Mouse (Mus musculus): ENCODE measurements around the gene Gata1. TPM values are rescaled to one million over a fixed set of nuclear protein-coding genes. Genes with fewer than 3 reads are reported as not detected.
"Not testable (repeated sequence)": the region's sequence is repeated elsewhere in the genome, so short reads cannot be mapped to it uniquely, and the experiment has no call there.

Gata1 gene
- polyA plus RNA-seq, 1 experiment from 2014 or later: 0.29 TPM

GRCm38 (mm10) chrX:7947900-7948492, 29.9 kb downstream of the Gata1 start:
- Histone ChIP-seq H3K27ac (peak overlapping the region; percentile 70), H3K9ac (peak overlapping the region; percentile 60; the same call in 1 of the 2 replicates), H3K9me3 (no peaks in the 10 kb centered on the region), H3K4me2 (peak overlapping the region; percentile 46), H3K4me1 (replicated peaks) (peaks cover 10% of the 10 kb centered on the region), H3K36me3 (peaks cover 13% of the 10 kb centered on the region), H3K27me3 (no peaks in the 10 kb centered on the region), H3K4me3 (peak overlapping the region; percentile 46)
- whole genome bisulfite sequencing: 15% methylated on average over 38 of the region's 38 CpGs
- no peak; the same call in none of the 2 replicates for ATAC-seq (ENCODE audit: low FRiP score)

DNA sequence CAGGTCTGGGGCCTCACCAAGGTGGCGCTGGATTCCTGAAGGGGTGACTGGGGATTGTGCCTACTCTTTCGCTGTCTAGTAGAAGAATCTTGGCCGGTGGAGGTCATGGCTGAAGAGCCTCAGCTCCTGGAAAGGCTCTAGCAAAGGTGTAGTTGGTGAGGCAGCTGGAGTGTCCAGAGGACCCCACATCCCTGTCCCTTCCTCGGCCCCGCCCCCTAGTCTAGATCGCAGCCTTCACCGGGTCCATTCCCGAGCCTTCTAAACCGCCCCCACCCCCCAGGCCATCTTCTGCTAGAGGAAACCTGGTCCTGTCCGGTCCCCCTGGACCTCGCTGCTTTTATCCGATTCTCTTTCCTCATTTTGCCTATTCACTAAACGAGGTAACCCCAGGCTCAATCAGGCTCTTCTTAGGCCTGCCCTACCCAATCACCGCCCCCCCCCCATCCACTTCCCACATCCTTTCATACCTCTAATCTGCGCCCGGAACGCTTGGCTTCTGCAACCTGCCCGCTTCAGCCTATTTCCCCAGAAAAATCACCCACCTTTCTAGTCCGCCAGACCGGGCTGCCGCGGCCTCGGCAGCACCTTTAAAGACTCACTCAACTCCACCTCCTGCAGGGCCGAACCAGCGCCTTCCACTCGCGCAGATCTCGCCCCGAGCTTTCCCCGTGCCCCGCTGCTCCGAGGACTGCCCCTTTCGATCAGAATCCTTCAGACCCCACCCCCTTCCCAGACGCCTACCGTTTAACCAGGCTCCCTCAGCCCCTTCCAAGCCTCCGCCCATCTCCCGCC, 30.6 kb downstream of the Gata1 start, which contains the start of gene Hdac6:
Gene Hdac6, minus strand, starts transcription at position 782 of the 792 bp plus-strand sequence.
- no peaks in the 10 kb centered on the region for H3K27me3 ChIP-seq
- peak; percentile 98 for ATAC-seq (ENCODE audit: low FRiP score)
- H3K36me3 ChIP-seq: peaks cover 13% of the 10 kb centered on the region
- H3K4me1 ChIP-seq (replicated peaks): peaks cover 10% of the 10 kb centered on the region
- H3K27ac ChIP-seq: peak within 1 kb of the TSS; percentile 70
- no peaks in the 10 kb centered on the region for H3K9me3 ChIP-seq
- H3K4me3 ChIP-seq: peak within 1 kb of the TSS; percentile 46
- peak within 1 kb of the TSS; percentile 57 for H3K4me2 ChIP-seq
- peak within 1 kb of the TSS; percentile 68 for H3K9ac ChIP-seq
- 17% methylated on average over 36 of the region's 37 CpGs for WGBS

DNA sequence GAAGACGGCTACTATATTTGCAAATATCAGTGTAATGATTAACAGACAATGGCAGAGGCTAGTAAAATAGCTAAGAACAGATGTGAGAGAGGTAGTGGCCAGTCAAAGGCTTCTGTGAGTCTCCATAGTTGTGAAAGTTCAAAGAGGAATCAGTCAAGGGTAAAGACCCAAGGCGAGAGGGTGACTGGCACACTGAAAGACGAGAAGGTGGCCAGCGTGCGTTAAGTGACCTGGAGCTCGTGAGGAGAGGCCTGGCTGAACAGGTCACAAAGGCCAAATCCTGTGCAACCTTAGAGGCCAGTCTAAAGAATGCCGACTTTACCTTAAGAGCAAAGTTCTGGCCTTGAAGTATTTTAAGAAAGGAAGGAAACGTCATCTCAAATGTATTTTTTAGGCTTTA, 32.3 kb downstream of the Gata1 start:
- WGBS: 77% methylated on average over 8 of the region's 8 CpGs
- ATAC-seq (ENCODE audit: low FRiP score): no peak
- H3K27me3 ChIP-seq: no peaks in the 10 kb centered on the region
- no peak overlapping the region for H3K4me3 ChIP-seq
- no peaks in the 10 kb centered on the region for H3K9me3 ChIP-seq
- H3K27ac ChIP-seq: no peak overlapping the region
- no peak overlapping the region for H3K9ac ChIP-seq
- H3K4me1 ChIP-seq (replicated peaks): peaks cover 10% of the 10 kb centered on the region
- peaks cover 25% of the 10 kb centered on the region for H3K36me3 ChIP-seq
- H3K4me2 ChIP-seq: no peak overlapping the region

DNA sequence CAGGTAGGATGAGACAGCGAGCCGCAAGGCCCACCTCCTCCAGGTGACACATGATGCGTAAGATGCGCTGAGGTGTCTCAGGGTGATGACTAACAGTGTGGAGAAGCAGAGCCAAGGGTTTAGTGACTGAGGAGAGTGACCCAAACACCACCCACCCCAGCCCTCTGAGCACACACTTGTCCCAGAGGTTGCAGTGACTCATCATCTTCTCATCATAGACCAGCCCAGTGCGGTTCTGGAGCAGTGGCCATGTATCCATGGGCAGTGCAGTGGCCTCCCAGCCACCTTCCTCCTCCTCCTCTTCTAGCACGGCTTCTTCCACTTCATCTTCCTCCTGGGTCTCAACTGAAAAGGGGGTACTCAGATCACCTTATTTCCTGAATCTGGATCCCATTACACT, 40.2 kb downstream of the Gata1 start:
- ATAC-seq (ENCODE audit: low FRiP score): no peak
- no peaks in the 10 kb centered on the region for H3K4me1 ChIP-seq (replicated peaks)
- H3K27me3 ChIP-seq: no peaks in the 10 kb centered on the region
- no peak overlapping the region for H3K4me2 ChIP-seq
- 97% methylated on average over 6 of the region's 6 CpGs for WGBS
- no peak overlapping the region for H3K27ac ChIP-seq
- H3K4me3 ChIP-seq: no peak overlapping the region
- no peaks in the 10 kb centered on the region for H3K9me3 ChIP-seq
- peaks cover 66% of the 10 kb centered on the region for H3K36me3 ChIP-seq
- H3K9ac ChIP-seq: no peak overlapping the region

GRCm38 (mm10) chrX:7936874-7937273, 41.0 kb downstream of the Gata1 start:
- Histone ChIP-seq H3K27me3 (no peaks in the 10 kb centered on the region), H3K9me3 (no peaks in the 10 kb centered on the region), H3K4me3 (no peak overlapping the region), H3K27ac (no peak overlapping the region), H3K36me3 (peaks cover 69% of the 10 kb centered on the region), H3K4me2 (no peak overlapping the region), H3K9ac (no peak overlapping the region), H3K4me1 (replicated peaks) (no peaks in the 10 kb centered on the region)
- WGBS: 43% methylated on average over 11 of the region's 11 CpGs
- no peak for ATAC-seq (ENCODE audit: low FRiP score)

DNA sequence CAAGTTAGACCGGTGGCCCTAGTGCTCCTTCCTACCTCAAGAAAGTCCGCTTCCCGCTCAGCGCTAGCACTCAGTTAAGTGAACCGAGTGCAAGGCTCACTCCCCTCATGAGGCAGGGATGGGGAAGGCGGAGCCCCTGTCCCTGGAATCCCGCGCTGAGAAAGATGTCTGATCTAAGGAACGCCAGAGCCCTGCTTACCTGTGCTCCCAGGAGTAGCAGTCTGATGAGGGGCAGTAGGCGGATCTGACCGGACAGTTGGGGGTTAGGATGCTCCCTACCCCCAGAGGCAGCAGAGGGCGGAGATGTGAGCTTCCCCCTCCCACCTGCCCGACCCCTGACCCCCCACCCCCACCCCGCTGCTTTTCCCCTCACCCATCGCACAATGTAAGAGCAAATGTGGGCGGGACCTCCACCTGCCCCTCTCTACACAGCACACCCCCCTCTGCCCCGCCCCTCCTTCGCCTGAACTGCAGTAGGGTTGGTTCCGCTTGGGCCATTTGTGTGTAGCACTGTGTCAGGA, 49.5 kb downstream of the Gata1 start, which contains the start of gene Eras:
Gene Eras, minus strand, starts transcription at position 338 of the 521 bp plus-strand sequence.
- no peak within 1 kb of the TSS for H3K9ac ChIP-seq
- 23% methylated on average over 19 of the region's 19 CpGs for WGBS
- 0 out of 2 replicates have a peak, but pooled peaks have one; percentile 26 for ATAC-seq (ENCODE audit: low FRiP score)
- peaks cover 38% of the 10 kb centered on the region for H3K27me3 ChIP-seq
- H3K36me3 ChIP-seq: peaks cover 44% of the 10 kb centered on the region
- no peak within 1 kb of the TSS for H3K4me2 ChIP-seq
- no peak within 1 kb of the TSS for H3K27ac ChIP-seq
- no peak within 1 kb of the TSS for H3K4me3 ChIP-seq
- peaks cover under 1% of the 10 kb centered on the region for H3K4me1 ChIP-seq (replicated peaks)
- H3K9me3 ChIP-seq: no peaks in the 10 kb centered on the region; the same call in 1 of the 2 replicates

DNA sequence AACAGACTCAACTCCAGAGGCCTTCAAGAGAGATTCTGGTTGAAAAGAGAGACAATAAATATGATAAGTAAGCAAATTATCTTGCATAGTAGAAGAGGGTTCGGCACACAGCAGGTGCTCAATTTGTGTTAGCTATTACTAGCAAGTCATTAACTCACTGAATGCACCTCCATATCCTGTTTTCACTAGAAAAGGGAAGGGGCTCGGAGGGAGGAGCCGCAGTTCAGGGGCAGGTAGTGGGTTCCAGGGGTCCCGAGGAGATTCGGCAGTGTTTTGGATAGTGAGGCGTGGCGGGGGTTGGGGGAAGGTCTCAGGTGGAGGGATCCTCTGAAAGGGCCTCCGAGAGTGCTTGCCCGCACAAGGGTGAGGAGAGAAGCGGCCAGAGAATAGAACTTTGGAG, 50.8 kb downstream of the Gata1 start:
- Histone ChIP-seq H3K4me3 (no peak overlapping the region), H3K36me3 (peaks cover 44% of the 10 kb centered on the region), H3K4me1 (replicated peaks) (peaks cover 13% of the 10 kb centered on the region), H3K9ac (no peak overlapping the region), H3K9me3 (no peaks in the 10 kb centered on the region; the same call in 1 of the 2 replicates), H3K4me2 (no peak overlapping the region), H3K27ac (no peak overlapping the region), H3K27me3 (peaks cover 41% of the 10 kb centered on the region)
- ATAC-seq (ENCODE audit: low FRiP score): no peak
- WGBS: 18% methylated on average over 10 of the region's 10 CpGs

DNA sequence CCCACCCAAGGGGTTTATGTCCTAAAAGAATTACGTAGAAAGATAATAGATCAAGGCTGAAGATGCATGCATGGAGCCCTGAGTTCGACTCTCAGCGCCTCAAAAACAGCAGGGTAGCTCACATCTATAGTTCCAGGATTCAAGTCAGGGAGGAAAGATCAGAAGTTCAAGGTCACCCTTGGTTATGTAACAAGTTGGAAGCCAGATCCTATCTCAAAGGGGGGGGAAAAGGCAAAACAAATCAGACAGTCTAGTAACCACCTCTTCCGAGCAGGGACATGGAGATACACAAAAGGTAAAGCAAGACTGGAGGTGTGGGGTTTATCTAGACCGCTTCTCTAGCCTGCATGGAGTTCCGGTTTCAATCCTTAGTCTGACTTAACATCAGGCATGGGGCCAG, 51.6 kb downstream of the Gata1 start:
- peaks cover 41% of the 10 kb centered on the region for H3K27me3 ChIP-seq
- H3K4me3 ChIP-seq: no peak overlapping the region
- H3K4me1 ChIP-seq (replicated peaks): peaks cover 15% of the 10 kb centered on the region
- H3K36me3 ChIP-seq: peaks cover 36% of the 10 kb centered on the region
- no peak overlapping the region for H3K4me2 ChIP-seq
- H3K27ac ChIP-seq: no peak overlapping the region
- ATAC-seq (ENCODE audit: low FRiP score): no peak
- WGBS: 78% methylated on average over 6 of the region's 6 CpGs
- no peaks in the 10 kb centered on the region; the same call in 1 of the 2 replicates for H3K9me3 ChIP-seq
- H3K9ac ChIP-seq: no peak overlapping the region

- H3K4me2 ChIP-seq: peak overlapping the region; percentile 68
- H3K27me3 ChIP-seq: peaks cover 25% of the 10 kb centered on the region
- peak overlapping the region; percentile 79 for H3K9ac ChIP-seq
- ATAC-seq (ENCODE audit: low FRiP score): 0 out of 2 replicates have a peak, but pooled peaks have one; percentile 5
- WGBS: 13% methylated on average over 33 of the region's 48 CpGs
- peak overlapping the region; percentile 55 for H3K27ac ChIP-seq
- no peaks in the 10 kb centered on the region for H3K9me3 ChIP-seq
- peaks cover 23% of the 10 kb centered on the region for H3K4me1 ChIP-seq (replicated peaks)
- peak overlapping the region; percentile 51 for H3K4me3 ChIP-seq
- peaks cover 14% of the 10 kb centered on the region for H3K36me3 ChIP-seq
Observed at GRCm38 (mm10) chrX:7922032-7922431, 55.8 kb downstream of the Gata1 start.

DNA sequence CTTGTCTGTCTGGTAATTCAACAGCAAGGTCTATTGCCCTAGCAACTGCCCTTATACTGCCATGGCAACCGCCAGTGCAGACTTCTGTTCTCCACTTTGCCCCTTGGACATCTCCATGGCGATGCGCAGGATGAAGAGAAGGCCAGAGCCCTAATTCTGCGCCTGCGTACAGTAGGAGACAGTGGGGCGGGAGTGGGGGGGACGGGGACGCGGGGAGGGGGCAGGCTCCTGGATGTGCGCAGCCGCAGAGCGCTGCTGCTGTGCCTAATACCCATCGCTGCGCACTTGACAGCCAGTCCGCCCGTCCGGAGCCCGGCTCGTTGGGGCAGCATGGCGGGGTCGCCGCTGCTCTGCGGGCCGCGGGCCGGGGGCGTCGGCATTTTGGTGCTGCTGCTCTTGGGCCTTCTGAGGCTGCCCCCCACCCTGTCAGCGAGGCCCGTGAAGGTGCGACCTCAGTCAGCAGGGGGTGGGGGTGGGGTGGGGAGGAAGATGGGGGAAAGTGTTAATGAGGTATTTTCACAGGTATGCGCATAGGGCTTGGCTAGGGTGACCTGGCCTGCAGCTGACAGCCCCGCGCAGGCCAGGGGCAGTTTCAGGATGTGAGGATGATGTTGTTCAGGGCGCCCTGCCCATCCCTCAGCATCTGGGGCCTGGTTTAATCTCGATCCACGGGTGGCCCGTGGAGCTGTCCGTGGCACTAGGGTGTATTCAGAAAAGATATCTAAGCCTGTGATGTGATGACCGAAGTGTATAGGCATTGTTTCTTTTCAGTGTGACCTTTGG, 58.1 kb downstream of the Gata1 start, which contains the start of gene Pcsk1n:
Gene Pcsk1n, plus strand, starts transcription at position 222 of the 783 bp plus-strand sequence.
- Histone ChIP-seq H3K4me2 (peak within 1 kb of the TSS; percentile 68), H3K27ac (peak within 1 kb of the TSS; percentile 84), H3K27me3 (peaks cover 10% of the 10 kb centered on the region), H3K4me1 (replicated peaks) (peaks cover 23% of the 10 kb centered on the region), H3K36me3 (peaks cover 13% of the 10 kb centered on the region), H3K9ac (peak within 1 kb of the TSS; percentile 79), H3K4me3 (peak within 1 kb of the TSS; percentile 51), H3K9me3 (no peaks in the 10 kb centered on the region)
- 20% methylated on average over 32 of the region's 40 CpGs for WGBS
- peak; percentile 93 for ATAC-seq (ENCODE audit: low FRiP score)

DNA sequence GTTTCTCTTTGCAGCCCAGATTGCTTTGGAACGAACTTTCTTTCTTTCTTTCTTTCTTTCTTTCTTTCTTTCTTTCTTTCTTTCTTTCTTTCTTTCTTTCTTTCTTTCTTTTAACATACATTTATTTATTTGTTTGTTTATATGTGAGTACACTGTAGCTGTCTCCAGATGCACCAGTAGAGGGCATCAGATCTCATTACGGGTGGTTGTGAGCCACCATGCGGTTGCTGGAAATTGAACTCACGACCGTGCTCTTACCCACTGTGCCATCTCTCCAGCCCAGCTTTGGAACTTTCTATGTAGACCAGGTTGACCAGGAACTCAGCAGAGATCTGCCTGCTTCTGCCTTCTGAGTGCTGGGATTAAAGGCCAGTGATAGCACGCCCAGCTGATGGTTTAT, 59.9 kb downstream of the Gata1 start:
- not testable (repeated sequence) for H3K36me3 ChIP-seq; H3K4me3 ChIP-seq; ATAC-seq (ENCODE audit: low FRiP score); H3K9ac ChIP-seq; H3K27me3 ChIP-seq; H3K9me3 ChIP-seq; H3K4me2 ChIP-seq; H3K27ac ChIP-seq
- WGBS: 74% methylated on average over 6 of the region's 6 CpGs
- peaks cover 18% of the 10 kb centered on the region for H3K4me1 ChIP-seq (replicated peaks)

- H3K4me3 ChIP-seq; H3K27me3 ChIP-seq; H3K4me1 ChIP-seq (replicated peaks); H3K9ac ChIP-seq; ATAC-seq (ENCODE audit: low FRiP score); H3K36me3 ChIP-seq; H3K4me2 ChIP-seq; H3K9me3 ChIP-seq; H3K27ac ChIP-seq: not testable (repeated sequence)
- 27% methylated on average over 3 of the region's 3 CpGs for WGBS
Observed at GRCm38 (mm10) chrX:7915669-7916068, 62.2 kb downstream of the Gata1 start.
